Mouse (Mus musculus) A20 (cell line): ENCODE results near the gene Ncstn.
A peak's percentile ranks its signal among the peaks of the same experiment; 100 is the strongest.

Experiments used
- DNase-seq: peaks from one replicate; pipeline ENCODE4 v3.0.0-alpha.2; 2011; ENCODE audit warnings: low read depth, low spot score

Ncstn gene

DNA sequence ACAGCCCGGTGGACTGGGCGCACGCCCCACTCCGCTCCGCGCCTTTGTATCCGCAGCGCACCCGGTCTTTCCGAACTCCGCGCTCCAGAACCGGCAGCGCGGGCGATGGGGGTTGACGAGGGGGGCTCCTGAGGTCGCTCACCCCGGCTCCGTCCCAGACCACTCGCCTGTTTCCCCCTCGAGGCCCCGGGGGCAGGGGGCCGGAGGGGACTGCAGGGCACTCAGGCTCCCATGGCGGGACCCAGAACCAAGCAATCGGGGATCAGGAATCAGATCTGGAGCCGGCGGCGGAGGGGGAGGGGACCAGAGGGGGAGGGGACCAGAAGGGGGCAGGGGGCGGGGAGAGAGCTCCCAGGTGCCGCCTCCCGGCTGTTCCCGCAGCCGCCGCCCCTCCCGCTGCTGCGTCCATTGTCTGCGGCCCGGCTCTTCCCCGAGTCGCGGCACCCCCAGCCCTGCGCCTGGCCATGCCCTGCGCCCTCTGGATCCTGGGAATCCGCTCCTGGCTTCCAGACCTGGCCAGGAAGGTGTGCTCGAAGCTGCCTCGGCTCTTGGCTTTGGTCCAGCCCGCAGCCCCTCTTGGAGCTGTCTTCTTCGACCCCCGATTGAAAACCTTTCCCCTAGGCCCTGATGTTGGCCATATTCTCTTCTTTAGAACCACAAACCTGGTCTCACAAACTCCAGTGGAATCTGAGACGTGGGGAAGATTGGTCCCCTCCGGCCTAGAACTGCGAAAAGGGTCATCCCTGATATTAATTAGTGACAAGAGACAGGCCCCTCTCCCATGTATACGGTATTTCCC, 55.4 kb downstream of the Ncstn start:
- peak; percentile 82 for DNase-seq

GRCm38 (mm10) chr1:172026201-172026901, 56.2 kb downstream of the Ncstn start:
- DNase-seq = peak; percentile 36

GRCm38 (mm10) chr1:172025201-172025904, 57.2 kb downstream of the Ncstn start:
- DNase-seq = no peak

GRCm38 (mm10) chr1:172024140-172024895, 58.3 kb downstream of the Ncstn start:
- DNase-seq = no peak

DNA sequence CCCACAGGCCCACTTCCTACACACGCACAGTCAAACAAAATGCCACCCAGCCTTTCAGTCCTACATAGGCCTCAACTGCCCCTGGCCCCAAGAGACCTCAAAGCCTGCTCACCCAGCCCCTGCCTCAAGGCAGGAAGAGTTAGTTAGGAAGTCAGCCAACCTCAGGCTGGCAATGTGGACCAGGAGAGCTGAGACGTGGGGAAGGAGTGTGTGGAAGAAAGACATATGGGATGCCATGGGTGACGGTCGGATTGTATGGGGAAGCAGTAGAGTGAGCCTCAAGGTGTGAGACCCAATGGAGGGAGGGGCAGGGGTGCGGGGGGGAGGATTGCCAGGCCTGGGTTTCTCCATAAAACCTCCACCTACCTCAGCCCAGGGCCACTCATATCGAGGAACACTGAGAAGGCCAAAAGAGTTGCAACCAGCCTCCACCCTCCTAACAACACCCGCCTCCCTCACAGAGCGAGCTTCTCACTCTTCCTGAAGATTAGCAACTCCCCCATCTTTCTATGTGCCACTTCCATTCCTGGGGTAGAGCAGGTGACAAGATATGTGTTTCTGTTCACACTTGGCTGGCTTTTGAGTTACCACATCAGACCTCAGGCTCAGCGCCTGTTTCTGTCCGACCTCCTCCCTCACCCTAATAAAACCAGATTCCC, 62.6 kb downstream of the Ncstn start:
- no peak for DNase-seq

DNA sequence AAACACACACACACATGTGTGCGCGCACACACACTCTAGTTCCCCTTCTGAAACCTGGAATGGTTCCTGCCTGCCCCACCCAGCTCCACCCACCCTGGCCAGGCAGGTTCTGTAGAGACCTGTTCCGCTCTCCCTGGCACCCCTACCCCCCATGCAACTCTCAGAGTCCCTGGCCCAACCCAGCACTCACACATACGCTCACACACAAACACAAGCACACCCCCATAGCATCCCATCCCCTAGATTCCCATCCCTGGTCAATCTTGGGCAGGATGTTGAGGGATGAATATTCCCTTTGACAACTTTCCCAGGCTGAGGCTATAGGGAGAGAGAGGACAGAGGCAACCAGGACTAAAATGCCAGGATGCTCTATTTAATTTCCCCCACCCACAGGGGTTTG, 63.3 kb downstream of the Ncstn start:
- no peak for DNase-seq

DNA sequence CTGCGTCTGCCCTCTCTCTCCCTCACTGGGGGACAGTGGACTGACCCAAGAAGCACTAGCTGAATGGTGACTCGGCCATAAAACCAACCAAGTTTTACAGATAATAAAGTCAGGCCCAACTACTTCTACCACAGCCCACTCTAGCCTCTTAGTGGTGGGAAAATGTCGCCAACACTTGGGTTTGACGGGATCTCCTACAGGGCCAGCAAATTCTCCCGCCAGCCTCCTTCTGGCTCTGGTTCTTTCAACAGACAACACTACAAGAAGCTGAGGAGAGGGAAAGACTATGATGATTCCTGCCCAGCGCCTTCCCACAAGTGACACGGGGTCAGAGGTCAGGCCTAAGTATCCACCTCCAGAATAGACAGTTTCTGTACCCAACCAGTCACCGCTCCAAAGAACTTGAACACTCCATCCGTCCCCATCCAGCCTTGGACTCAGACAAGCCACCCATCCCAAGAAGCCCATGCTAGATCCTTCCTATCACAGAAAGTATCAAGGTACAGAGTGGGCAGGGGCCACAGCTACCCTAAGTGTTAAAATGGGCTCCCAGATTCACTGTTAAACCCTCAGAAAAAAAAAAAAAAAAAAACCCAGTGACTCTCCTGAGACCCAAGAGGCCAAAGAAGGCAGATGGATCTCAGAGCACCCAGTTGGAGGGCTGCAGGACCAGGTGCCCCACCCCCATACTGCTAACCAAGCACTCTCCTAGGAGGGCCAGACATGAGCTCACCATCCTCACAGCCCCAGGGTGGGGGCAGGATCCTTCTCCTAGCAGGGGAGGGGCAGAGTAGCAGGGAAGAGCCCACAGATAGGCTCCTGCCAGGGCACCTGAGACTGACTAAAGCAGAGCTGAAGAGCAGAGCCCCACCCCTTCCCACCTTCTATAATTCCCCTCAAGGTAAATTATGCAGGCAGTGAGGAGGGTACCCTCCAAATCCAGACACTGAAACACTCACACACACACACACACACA, 64.0 kb downstream of the Ncstn start:
- DNase-seq = no peak

DNA sequence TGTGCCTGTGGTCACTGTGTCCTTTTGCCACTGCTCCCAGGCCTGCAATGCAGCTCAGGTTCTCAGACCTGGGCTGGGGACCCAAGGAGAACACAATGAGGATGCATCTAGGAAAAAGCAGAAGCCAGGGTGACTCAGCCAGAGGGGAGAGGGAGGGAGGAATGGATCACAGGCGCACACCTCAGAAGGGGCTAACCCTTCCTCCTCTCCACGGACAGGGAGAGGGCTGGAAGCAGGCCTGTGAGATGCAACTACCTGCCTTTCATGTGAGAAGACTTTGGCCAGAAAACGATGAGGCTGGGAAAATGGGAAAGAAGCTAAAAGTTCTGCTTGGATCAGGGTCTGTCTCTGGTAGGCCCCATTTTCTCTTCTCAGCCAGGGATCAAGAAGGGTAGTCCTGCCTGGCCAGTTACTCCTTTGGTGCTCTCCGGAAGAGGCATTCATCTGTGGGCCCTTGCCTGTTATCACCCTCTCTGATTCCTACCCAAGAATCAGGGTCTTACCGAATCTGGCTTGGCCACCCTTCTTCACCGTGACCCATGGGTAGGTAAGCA, 65.0 kb downstream of the Ncstn start:
- no peak for DNase-seq

DNA sequence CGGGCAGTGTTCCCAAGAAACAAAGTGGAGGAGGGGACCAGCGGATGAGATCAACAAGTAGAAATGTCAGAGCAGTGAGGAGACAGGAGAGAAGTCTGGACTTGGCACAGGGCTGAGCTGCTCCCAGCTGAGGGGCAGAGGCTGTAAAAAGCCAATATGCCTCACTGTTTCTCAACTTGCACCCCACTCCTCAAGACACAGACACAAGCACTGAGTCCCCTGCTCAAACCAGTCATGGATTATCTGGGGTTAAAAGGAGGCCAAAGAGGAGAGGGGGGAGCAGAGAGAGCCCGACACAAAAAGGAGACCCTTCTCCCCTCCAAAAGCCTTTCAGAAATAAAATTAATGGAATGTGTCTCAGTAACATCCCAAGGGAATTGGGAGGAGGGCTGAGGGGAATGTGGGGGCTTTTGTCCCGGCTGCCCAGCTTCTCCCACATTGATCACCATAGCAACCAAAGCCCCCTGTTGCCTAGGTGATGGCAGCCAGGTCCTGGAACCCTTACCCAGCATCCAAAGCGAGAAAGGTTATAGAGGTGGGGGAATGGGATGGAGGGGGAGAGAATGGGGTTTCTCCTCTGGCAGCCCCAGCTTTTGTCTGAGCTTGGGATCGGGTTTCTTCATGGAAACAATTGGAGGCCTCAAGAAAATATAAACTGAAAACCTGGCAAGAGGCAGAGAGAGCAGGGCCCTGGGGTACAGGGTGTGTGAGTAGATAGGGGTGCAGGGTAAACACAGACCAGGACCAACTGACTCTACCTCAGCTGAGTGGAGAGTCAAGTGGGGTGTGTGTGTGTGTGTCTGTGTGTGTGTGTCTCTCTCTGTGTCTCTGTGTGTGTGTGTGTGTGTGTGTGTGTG, 65.7 kb downstream of the Ncstn start:
- no peak for DNase-seq

DNA sequence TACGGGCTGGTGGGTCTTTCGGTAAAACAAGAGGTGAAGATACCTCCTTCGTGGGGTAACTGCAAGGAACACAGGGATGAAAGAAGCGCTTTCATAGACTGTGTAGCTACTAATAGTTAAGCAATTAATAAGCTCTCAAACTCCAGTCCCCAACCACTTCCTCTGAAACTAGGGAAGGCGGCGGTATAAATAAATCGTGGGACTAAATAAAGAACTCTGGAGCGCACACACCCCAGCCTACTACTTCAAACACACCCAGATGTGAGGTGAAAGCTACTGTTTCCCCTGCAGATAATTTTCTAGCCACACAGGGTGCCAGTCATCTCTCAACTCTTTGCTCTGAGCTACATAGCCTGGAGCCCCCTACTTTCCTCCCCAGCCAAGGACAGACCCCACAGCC, 66.6 kb downstream of the Ncstn start:
- no peak for DNase-seq
